Mouse (Mus musculus): ENCODE measurements around the gene Samsn1.

Gene Samsn1

DNA sequence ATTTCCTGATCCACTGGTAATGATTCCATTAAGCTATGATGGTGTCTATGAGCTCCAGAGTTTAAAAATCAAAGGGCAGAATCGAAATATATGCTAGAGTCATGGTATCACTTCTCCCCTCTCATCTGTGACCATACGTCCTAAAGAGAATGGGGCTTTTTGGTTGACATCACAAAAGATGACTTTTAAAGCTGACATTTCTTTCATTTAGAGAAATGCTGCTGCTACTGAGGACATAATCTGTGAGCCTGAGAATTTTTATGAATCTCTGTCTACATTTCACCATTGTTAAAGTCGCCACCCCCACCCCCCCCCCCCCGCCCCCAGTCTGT, 91.9 kb downstream of the Samsn1 start:
- no peak for DNase-seq

DNA sequence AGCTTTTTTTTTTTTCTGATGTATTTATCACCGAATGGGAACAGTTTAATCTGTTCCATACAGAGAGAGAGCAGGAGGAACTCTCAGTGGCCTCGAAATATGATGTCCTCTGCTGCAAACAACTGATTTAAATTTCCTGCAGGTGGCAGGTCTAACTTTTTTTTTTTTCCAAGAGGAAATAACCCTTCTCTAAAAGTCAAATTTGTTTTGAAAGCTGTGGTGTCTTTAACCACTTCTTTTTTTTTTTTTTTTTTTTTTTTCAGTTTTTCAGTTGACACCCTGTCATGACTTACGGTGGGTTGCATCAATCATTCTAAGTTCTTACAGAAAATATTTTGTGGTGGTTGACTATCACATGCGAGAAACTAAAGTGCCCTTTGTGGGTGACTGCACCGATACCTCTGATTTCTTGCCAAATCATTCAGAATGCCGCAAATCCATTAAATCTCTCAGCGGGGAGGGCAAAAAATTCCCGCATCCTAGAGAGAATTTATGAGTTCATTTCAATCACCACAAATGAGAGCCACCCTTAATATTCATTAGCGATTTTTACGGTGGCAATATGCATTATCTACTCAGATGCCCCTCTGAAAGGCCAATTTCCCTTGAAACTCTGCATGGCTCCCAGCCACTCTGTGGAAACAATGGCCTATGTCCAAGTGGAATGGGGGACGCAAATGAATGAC, 92.4 kb downstream of the Samsn1 start:
- no peak for DNase-seq

DNA sequence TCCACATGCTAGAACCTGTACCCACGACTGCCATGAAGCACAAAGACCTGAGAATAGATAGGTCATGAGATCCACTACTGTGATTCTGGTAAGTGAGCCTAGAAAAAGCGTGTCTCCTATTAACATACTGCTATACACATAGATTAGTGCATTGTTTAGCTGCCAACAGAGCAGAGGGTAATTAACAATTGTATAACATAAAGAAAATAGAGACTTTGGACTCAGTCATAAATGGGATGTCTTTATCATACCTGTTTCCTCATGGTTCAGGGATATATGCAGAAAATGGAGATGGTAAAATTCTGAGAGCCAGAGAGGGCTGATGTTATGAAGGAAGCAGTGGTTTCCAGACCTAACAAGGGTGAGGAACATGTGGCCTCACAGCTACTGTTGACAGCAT, 95.6 kb downstream of the Samsn1 start:
- DNase-seq = no peak

DNA sequence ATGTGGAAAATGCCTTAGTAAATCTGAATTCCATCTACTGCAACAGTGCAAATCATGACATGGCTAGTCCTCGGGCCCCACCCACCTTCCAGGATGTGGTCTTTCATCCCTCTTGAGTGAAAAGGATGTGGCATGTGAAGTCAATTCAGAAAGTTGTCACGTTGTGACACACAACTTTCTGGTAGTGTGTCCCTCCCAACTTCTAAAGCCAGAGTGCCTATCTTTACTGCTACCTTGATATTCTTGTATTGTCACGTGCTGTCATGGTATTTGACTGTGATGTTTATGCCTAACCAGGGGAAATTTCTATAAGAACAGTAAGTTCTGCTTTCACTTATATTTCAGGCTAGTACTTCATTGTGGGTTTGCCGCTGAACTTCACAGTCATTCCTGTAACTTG, 101.2 kb downstream of the Samsn1 start:
- peak; percentile 19 for DNase-seq

GRCm38 (mm10) chr16:75919298-75919697, 102.8 kb downstream of the Samsn1 start:
- no peak for DNase-seq

DNA sequence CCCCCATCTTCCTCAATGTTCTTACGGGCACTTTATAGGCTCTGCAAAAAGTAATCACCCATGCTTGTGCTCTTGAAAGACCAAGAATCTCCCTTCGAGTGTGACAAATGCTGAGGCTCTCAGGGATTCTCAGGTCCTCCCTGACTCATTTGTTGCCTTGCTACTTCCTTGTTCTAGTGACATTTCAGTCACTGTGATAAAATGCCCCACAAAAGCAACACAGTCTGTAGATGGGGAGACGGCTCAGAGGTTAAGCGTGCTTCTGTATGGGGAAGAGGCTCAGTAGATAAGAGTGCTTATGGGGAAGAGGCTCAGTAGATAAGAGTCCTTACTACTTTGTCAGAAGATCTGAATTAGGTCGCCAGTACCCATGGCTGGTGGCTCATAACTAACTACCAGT, 104.4 kb downstream of the Samsn1 start:
- DNase-seq = no peak

- no peak for DNase-seq
Measured at GRCm38 (mm10) chr16:75912051-75912450, 110.0 kb downstream of the Samsn1 start.

DNA sequence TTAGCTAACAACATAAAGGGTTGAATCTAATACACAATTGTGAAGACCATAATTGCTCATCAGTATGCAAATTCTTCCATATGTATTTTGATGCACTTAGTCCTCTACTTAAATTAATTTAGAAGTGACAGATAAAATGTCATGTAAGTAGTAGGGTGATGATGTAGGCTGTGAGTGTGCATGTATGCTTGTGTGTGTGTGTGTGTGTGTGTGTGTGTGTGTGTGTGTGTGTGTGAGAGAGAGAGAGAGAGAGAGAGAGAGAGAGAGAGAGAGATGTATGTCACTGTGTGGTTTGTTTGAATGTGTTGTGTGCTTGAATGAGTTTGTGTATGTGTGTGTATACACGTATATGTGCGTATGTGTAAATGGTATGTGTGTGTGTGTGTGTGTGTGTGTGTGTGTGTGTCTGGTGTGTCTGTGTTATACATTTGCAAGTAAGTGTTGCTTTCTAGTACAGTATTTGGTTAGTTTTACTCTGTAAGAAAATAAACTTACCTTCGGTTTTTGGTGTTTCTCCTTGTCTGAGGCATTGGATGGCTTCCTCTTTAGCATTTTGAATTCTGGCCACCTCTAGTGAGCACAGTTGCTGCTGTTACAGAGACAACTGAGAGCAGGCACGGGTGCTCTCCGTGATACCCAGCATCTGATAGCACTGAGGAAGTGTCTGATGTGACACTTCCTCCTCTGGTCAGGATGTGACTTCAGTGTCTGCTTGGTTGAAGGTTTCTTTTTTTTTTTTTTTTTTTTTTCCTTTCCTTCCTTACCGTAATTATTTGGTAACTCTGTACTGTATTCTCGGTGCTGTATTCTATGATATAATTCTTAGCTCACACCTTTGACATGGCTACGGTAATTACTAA, 113.2 kb downstream of the Samsn1 start:
- peak; percentile 58 for DNase-seq

DNA sequence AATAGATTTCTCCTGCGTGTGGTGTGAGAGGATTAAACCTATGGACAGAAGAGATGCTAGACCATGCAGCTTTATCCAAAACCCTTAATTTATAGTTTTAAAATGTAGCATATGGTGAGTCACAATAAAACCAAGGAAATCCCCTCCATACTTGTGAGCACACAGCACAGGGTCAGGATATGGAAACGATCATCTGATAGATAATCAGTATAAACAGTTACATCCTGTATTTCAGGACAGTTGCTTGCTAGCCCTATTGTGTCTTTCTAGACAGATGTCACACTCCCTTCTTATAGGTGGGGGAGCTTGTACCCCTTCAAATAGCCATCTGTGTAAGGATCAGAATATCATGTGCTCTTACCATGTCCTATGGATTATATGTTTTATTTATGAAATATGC, 115.3 kb downstream of the Samsn1 start:
- no peak for DNase-seq

GRCm38 (mm10) chr16:75906260-75906659, 115.8 kb downstream of the Samsn1 start:
- no peak for DNase-seq

- DNase-seq = no peak
Measured at GRCm38 (mm10) chr16:75905324-75905723, 116.8 kb downstream of the Samsn1 start.

GRCm38 (mm10) chr16:75904072-75904471, 118.0 kb downstream of the Samsn1 start:
- DNase-seq = no peak

GRCm38 (mm10) chr16:75903028-75903427, 119.1 kb downstream of the Samsn1 start:
- no peak for DNase-seq

- no peak for DNase-seq
Measured at GRCm38 (mm10) chr16:75899885-75900620, 122.0 kb downstream of the Samsn1 start.

DNA sequence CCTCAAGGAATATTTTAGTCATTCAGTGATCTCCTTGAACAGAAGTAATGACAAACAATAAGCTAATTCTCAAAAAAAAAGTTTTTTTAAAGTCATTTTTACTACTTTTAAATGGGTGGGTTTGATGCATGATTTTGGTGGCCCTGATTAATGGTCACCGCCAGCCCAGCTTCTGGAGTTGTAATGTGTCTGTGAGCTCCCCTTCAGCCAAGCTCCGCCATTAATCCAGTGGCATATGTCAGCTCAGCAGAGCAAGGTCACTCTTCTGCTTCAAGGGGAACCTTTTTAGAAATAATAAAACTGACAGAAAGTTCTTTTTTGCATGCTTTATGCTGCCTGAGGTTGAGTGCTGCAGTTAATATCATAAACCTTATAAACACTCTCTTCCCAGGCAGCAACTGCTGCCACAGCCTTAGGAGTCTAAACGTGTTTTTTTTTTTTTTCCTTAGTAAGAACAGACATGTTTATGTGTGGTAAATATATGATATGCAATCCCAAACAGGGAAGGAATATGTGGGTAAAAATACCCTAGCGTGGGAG, 124.2 kb downstream of the Samsn1 start:
- DNase-seq = no peak

DNA sequence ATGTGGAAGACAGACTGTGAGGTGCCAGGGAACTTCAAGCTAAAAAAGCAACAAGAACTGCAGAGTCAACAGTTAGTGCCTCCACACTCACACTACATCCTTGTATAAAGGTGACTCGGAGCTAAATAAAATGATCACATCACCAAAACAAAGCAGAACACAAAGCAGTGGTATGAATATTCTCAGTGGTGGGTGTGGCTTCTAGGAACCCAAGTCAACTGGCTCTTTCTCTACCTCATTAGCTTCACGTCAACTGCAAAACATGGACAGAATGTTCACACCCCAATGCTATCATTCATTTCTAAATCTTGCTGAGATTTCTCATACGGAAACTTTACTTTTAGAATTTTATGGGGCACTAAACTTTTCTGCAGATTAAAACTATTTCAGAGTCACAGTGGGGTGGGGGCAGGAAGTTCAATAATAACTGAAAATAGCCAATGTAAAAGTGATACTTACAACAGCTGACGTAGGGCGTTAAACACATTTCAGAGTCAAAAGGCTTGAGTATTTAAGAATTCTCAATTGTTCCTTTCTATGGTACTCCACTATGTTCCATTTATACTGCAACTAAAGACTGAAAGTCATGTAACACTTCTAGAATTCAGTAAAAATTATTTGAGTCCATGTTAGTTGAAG, 127.7 kb downstream of the Samsn1 start:
- DNase-seq = no peak

DNA sequence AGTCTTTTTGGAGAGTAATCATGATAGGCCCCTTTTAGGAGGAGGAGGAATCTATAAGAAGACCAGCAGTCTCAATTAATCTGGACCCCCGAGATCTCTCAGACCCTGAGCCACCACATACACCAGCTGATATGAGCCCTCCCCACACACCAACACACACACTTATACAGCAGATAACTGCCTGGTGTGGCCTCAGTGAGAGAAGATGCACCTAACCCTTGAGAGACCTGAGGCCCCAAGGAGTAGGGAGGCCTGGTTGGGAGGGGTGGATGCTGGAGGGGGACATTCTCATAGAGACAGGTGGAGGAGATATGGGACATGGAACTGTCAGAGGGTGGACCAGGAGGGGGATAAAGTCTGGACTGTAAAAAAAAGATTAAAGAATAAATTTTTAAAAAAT, 128.6 kb downstream of the Samsn1 start:
- no peak for DNase-seq

GRCm38 (mm10) chr16:75889081-75889646, 132.9 kb downstream of the Samsn1 start:
- DNase-seq = no peak

- DNase-seq = no peak
Measured at GRCm38 (mm10) chr16:75887203-75887602, 134.9 kb downstream of the Samsn1 start.

DNA sequence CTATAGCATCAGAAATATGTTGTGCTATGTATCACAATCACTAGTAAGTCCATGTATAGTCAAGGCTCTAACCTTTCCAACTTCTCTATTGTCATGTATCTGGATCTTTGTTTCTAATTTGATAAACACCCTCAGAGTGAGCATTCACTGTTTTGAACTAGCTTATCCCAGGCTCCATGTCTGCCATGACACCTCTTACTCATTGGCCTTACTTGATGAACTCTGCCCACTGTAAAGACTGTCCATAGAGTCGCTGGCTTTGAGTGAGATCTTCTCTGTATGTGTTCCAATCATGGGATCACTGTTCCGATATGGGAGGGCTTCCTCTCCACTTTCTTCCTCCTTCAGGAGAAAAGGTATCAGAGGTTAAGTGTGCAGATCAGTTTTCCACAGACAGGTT, 143.2 kb downstream of the Samsn1 start:
- DNase-seq = no peak

GRCm38 (mm10) chr16:75877170-75877569, 144.9 kb downstream of the Samsn1 start:
- DNase-seq = no peak

DNA sequence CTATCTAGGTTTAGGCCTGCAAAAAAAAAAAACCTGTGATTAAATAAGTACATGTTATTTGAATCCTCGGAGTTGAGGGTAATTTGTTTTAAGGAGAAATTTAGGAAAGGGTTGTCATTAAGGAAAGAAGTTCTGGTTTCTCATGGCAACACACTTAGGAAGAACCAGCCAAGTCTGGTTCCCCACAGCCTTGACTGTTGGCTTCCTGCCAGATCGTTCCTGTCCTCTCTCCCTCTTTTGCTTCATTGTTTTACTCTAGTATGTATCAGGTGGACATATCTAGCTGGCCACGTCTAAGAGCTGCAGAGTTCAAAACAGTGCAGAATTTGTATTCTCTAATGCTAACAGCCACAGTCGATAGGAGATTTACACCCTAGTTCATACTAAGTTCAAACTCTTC, 146.2 kb downstream of the Samsn1 start:
- DNase-seq = no peak

- DNase-seq = no peak
Measured at GRCm38 (mm10) chr16:75874508-75874907, 147.6 kb downstream of the Samsn1 start.
